Mouse (Mus musculus) forebrain, embryonic 12.5 days (tissue): ENCODE results near the gene Fbxl19. TPM values are rescaled to one million over a fixed set of nuclear protein-coding genes. Genes with fewer than 3 reads are reported as not detected.

Experiments
- ATAC-seq: fragments of 200-750 bp; cut with Nextera tagmentation; 2 replicates; pipeline ENCODE4 v1.8.0; 2017; ENCODE audit warnings: moderate TSS enrichment; ENCODE audit not compliant: low FRiP score
- H3K27ac ChIP-seq: fragments of 300-500 bp; sonication (generic); 2 replicates; pipeline ENCODE4 v1.5.1; 2016; ENCODE audit warnings: mild to moderate bottlenecking
- H3K27me3 ChIP-seq: fragments of 300-500 bp; sonication (generic); 2 replicates; pipeline ENCODE4 v1.6.1; 2016; ENCODE audit warnings: mild to moderate bottlenecking
- H3K36me3 ChIP-seq: fragments of 300-500 bp; sonication (generic); replicated peaks from 2 replicates; pipeline ENCODE4 v1.6.1; 2016; ENCODE audit warnings: mild to moderate bottlenecking
- H3K4me1 ChIP-seq: fragments of 300-500 bp; sonication (generic); 2 replicates; pipeline ENCODE4 v1.6.1; 2016
- H3K4me2 ChIP-seq: fragments of 300-500 bp; sonication (generic); 2 replicates; pipeline ENCODE4 v1.6.1; 2016; ENCODE audit warnings: mild to moderate bottlenecking, moderate library complexity
- H3K4me3 ChIP-seq: fragments of 300-500 bp; sonication (generic); replicated peaks from 2 replicates; pipeline ENCODE4 v1.5.1; 2016; ENCODE audit warnings: mild to moderate bottlenecking
- H3K9ac ChIP-seq: fragments of 300-500 bp; sonication (generic); 2 replicates; pipeline ENCODE4 v1.6.1; 2016; ENCODE audit warnings: mild to moderate bottlenecking
- H3K9me3 ChIP-seq: fragments of 300-500 bp; sonication (generic); 2 replicates; pipeline ENCODE4 v1.6.1; 2016
- WGBS: fragments of 180-500 bp; shearing (Covaris S2); methylation state at CpG from one replicate; pipeline ENCODE4 v1.1.7; 2016; 5-methylcytosine and 5-hydroxymethylcytosine counted together
- polyA plus RNA-seq: library from polyadenylated mRNA; unstranded; fragments of >200 nt; fragmentation: Nextera tagmentation; extraction: Ambion mirVana; gene quantifications from 2 replicates; pipeline ENCODE4 v1.2.1, GENCODE M21; 2016

The Fbxl19 gene
- polyA plus RNA-seq, 1 experiment from 2014 or later = 10.3 TPM

- Histone ChIP-seq H3K4me3 (peak overlapping the region; percentile 91), H3K9ac (peak overlapping the region; percentile 96), H3K27ac (peak overlapping the region; percentile 94), H3K9me3 (no peaks in the 10 kb centered on the region), H3K36me3 (peaks cover 30% of the 10 kb centered on the region), H3K27me3 (no peaks in the 10 kb centered on the region), H3K4me2 (peak overlapping the region; percentile 84), H3K4me1 (peaks cover 25% of the 10 kb centered on the region)
- ATAC-seq = peak; percentile 89
- under 1% methylated on average over 37 of the region's 39 CpGs for WGBS
Observed at GRCm38 (mm10) chr7:127745652-127746493, 1.5 kb downstream of the Fbxl19 start.

- Histone ChIP-seq H3K4me3 (peak overlapping the region; percentile 91), H3K9me3 (no peaks in the 10 kb centered on the region), H3K27ac (peak overlapping the region; percentile 94), H3K4me2 (peak overlapping the region; percentile 84), H3K27me3 (no peaks in the 10 kb centered on the region), H3K9ac (peak overlapping the region; percentile 96), H3K4me1 (peaks cover 25% of the 10 kb centered on the region), H3K36me3 (peaks cover 40% of the 10 kb centered on the region)
- WGBS = under 1% methylated on average over 40 of the region's 62 CpGs
- ATAC-seq = peak; percentile 12; the same call in 1 of the 2 replicates
Observed at GRCm38 (mm10) chr7:127746494-127747491, 2.5 kb downstream of the Fbxl19 start.

GRCm38 (mm10) chr7:127747559-127748234 is 3.4 kb downstream of the Fbxl19 start:
- ATAC-seq = no peak
- H3K4me1 ChIP-seq = peaks cover 25% of the 10 kb centered on the region
- peaks cover 49% of the 10 kb centered on the region for H3K36me3 ChIP-seq
- WGBS = 34% methylated on average over 6 of the region's 6 CpGs
- H3K27me3 ChIP-seq = no peaks in the 10 kb centered on the region
- H3K4me2 ChIP-seq = peak overlapping the region; percentile 84
- peak overlapping the region; percentile 96 for H3K9ac ChIP-seq
- peak overlapping the region; percentile 91 for H3K4me3 ChIP-seq
- H3K9me3 ChIP-seq = no peaks in the 10 kb centered on the region
- peak overlapping the region; percentile 94; the same call in 1 of the 2 replicates for H3K27ac ChIP-seq

- Histone ChIP-seq H3K4me3 (peak overlapping the region; percentile 91), H3K27me3 (no peaks in the 10 kb centered on the region), H3K9me3 (no peaks in the 10 kb centered on the region), H3K36me3 (peaks cover 54% of the 10 kb centered on the region), H3K27ac (no peak overlapping the region), H3K9ac (no peak overlapping the region), H3K4me1 (peaks cover 25% of the 10 kb centered on the region), H3K4me2 (peak overlapping the region; percentile 84; the same call in 1 of the 2 replicates)
- ATAC-seq = no peak
- 95% methylated on average over 28 of the region's 28 CpGs for WGBS
Observed at GRCm38 (mm10) chr7:127748235-127748560, 3.9 kb downstream of the Fbxl19 start.

GRCm38 (mm10) chr7:127750131-127751127 is 6.1 kb downstream of the Fbxl19 start:
- peaks cover 17% of the 10 kb centered on the region for H3K4me1 ChIP-seq
- H3K4me3 ChIP-seq = 0 out of 2 replicates have a peak overlapping the region, but pooled peaks have one; percentile 4
- no peaks in the 10 kb centered on the region for H3K9me3 ChIP-seq
- H3K36me3 ChIP-seq = peaks cover 76% of the 10 kb centered on the region
- H3K9ac ChIP-seq = no peak overlapping the region
- no peak overlapping the region for H3K4me2 ChIP-seq
- 88% methylated on average over 19 of the region's 19 CpGs for WGBS
- no peaks in the 10 kb centered on the region for H3K27me3 ChIP-seq
- ATAC-seq = no peak
- H3K27ac ChIP-seq = no peak overlapping the region

- H3K9me3 ChIP-seq = no peaks in the 10 kb centered on the region
- no peak overlapping the region for H3K9ac ChIP-seq
- WGBS = 92% methylated on average over 5 of the region's 5 CpGs
- H3K36me3 ChIP-seq = peaks cover 88% of the 10 kb centered on the region
- H3K27me3 ChIP-seq = no peaks in the 10 kb centered on the region
- peaks cover 17% of the 10 kb centered on the region for H3K4me1 ChIP-seq
- H3K4me3 ChIP-seq = no peak overlapping the region
- no peak overlapping the region for H3K4me2 ChIP-seq
- no peak for ATAC-seq
- no peak overlapping the region for H3K27ac ChIP-seq
Observed at GRCm38 (mm10) chr7:127751619-127752018, 7.3 kb downstream of the Fbxl19 start.

- Histone ChIP-seq H3K4me3 (no peak overlapping the region), H3K27ac (no peak overlapping the region), H3K9ac (no peak overlapping the region), H3K27me3 (no peaks in the 10 kb centered on the region), H3K9me3 (no peaks in the 10 kb centered on the region), H3K4me1 (peaks cover 16% of the 10 kb centered on the region), H3K4me2 (no peak overlapping the region), H3K36me3 (peaks cover 92% of the 10 kb centered on the region)
- ATAC-seq = no peak
- WGBS = 95% methylated on average over 27 of the region's 27 CpGs
Observed at GRCm38 (mm10) chr7:127752069-127752468, 7.7 kb downstream of the Fbxl19 start.

GRCm38 (mm10) chr7:127753158-127753557 is 8.8 kb downstream of the Fbxl19 start:
- no peaks in the 10 kb centered on the region for H3K9me3 ChIP-seq
- H3K4me2 ChIP-seq = no peak overlapping the region
- H3K4me3 ChIP-seq = no peak overlapping the region
- no peak overlapping the region for H3K27ac ChIP-seq
- peaks cover 100% of the 10 kb centered on the region for H3K36me3 ChIP-seq
- H3K27me3 ChIP-seq = no peaks in the 10 kb centered on the region
- WGBS = 72% methylated on average over 5 of the region's 5 CpGs
- no peak overlapping the region for H3K9ac ChIP-seq
- no peak for ATAC-seq
- H3K4me1 ChIP-seq = peaks cover 6% of the 10 kb centered on the region

- Histone ChIP-seq H3K9ac (no peak overlapping the region), H3K27me3 (no peaks in the 10 kb centered on the region), H3K4me1 (peaks cover 3% of the 10 kb centered on the region; the same call in 1 of the 2 replicates), H3K4me3 (no peak overlapping the region), H3K4me2 (no peak overlapping the region), H3K27ac (no peak overlapping the region), H3K36me3 (peaks cover 100% of the 10 kb centered on the region), H3K9me3 (no peaks in the 10 kb centered on the region)
- no peak for ATAC-seq
- 92% methylated on average over 7 of the region's 7 CpGs for WGBS
Observed at GRCm38 (mm10) chr7:127753741-127754140, 9.4 kb downstream of the Fbxl19 start.

GRCm38 (mm10) chr7:127759716-127760115 is 15.4 kb downstream of the Fbxl19 start:
- H3K36me3 ChIP-seq = peaks cover 85% of the 10 kb centered on the region
- WGBS = 79% methylated on average over 6 of the region's 6 CpGs

GRCm38 (mm10) chr7:127760478-127760877 is 16.1 kb downstream of the Fbxl19 start:
- ATAC-seq = no peak
- H3K4me3 ChIP-seq = no peak overlapping the region
- no peak overlapping the region for H3K9ac ChIP-seq
- H3K27me3 ChIP-seq = no peaks in the 10 kb centered on the region
- no peak overlapping the region for H3K4me2 ChIP-seq
- no peaks in the 10 kb centered on the region for H3K9me3 ChIP-seq
- H3K27ac ChIP-seq = no peak overlapping the region
- peaks cover 85% of the 10 kb centered on the region for H3K36me3 ChIP-seq
- WGBS = 96% methylated on average over 3 of the region's 3 CpGs
- no peaks in the 10 kb centered on the region for H3K4me1 ChIP-seq

More at GRCm38 (mm10) chr7:127759716-127760115, 15.4 kb downstream of the Fbxl19 start:
- Histone ChIP-seq H3K27me3 (no peaks in the 10 kb centered on the region), H3K4me3 (no peak overlapping the region), H3K27ac (peak overlapping the region; percentile 5; the same call in 1 of the 2 replicates), H3K4me2 (no peak overlapping the region), H3K9ac (no peak overlapping the region), H3K9me3 (no peaks in the 10 kb centered on the region), H3K4me1 (no peaks in the 10 kb centered on the region; the same call in 1 of the 2 replicates)
- no peak for ATAC-seq
